Mouse (Mus musculus): Measurements from ENCODE around the gene Clic3.

- TF ChIP-seq CTCF (conservative IDR thresholded peaks at IDR 0.05; ENCODE audit: insufficient read depth, insufficient read length, low read depth, low read length) (no peak), POLR2A (IDR thresholded peaks at IDR 0.05; ENCODE audit: low read depth, low read length) (no peak)
Observed at GRCm38 (mm10) chr2:25480541-25480940, 23.9 kb downstream of the Clic3 start.
